Mouse (Mus musculus): ENCODE measurements at regions not wholly inside any gene's neighbourhood (a gene's known extent, or its start where the extent isn't known, plus 50 kb on each side); places are given as distances from the start of the nearest gene placed in this dataset.

DNA sequence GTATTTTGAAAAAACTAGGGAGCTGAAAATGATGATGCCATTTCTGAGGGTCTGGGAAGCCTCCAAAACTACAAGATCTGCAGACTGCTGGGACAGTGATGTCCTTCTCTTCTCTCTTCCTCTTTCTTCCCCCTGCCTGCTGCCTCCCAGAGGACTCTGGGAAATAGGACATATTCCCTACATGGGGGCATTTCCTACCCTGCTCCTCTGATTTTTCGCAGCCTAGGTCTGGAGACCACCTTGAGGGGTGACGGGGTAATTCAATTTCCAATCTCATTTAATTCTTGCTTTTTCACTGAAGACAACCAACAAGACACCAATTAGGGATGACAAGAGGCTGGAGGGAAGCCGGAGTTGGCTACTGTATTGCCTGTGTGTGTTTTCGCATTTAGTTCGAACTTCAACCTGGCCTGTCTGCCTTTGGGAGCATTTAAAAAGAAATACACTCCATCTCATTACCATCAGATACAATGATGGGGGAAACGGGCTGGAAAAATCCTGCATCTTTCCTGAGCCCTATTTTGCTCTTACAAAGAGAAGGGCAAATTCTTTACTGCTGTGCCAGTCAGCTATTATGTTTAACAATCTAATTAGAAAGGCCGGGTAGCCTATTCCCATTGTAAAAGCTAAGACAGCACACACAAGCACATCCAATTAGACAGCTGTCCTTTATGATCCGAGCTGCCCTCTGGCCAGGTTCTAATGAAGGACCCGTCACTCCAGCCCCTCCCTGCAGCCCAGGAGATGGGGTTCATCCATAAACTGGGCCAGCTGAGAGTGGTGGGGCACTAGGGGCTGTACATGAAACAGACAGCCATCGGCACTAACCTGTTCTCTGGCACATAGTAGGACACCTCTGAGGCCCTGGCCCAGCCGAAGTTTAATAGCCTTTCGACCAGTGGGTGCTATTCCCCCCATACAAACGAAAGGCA lies 505.0 kb downstream of the 1700129C05Rik start:
- H3K9me3 ChIP-seq (replicated peaks; ENCODE audit: control insufficient read depth, low read length), result no peaks in the 10 kb centered on the region
- H3K4me3 ChIP-seq (ENCODE audit: low read depth, low read length), result no peak overlapping the region
- no peaks in the 10 kb centered on the region for H3K27me3 ChIP-seq (ENCODE audit: control insufficient read depth, insufficient read depth, low read depth, low read length)
- H3K36me3 ChIP-seq (ENCODE audit: control insufficient read depth, insufficient read depth), result no peaks in the 10 kb centered on the region
- no peak overlapping the region for H3K9ac ChIP-seq (ENCODE audit: low read depth, low read length)
- no peak overlapping the region for H3K27ac ChIP-seq (ENCODE audit: low read length)
- no peak overlapping the region for H3K4me2 ChIP-seq (ENCODE audit: low read depth, low read length)
- H3K4me1 ChIP-seq (ENCODE audit: control insufficient read depth, low read depth, low read length), result no peaks in the 10 kb centered on the region
- ATAC-seq (ENCODE audit: low read depth), result no peak
- WGBS (ENCODE audit: insufficient replicate concordance), result 70% methylated on average over 13 of the region's 13 CpGs

DNA sequence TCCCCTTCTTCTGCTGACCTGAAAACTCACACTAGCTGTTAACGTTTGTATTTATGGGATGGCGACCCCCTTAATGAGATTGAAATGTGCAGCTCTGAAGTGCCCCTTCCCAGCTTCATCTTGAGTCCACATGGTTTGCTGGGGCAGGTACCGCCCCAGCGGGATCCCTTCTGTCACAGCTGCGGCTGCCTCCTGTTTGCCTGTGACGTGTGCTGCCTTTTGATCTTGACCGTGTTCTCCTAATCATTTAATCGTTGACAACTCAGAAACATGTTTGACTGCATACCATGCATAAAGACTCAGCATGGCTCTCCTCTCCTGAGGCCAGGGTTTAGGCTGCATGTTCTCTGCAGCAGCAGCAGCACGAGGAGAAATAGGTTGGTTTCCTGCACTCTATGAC lies 511.5 kb downstream of the 1700129C05Rik start:
- H3K9ac ChIP-seq (ENCODE audit: low read depth, low read length), result no peak overlapping the region
- H3K4me1 ChIP-seq (ENCODE audit: control insufficient read depth, low read depth, low read length), result no peaks in the 10 kb centered on the region
- no peak overlapping the region for H3K4me2 ChIP-seq (ENCODE audit: low read depth, low read length)
- no peaks in the 10 kb centered on the region for H3K27me3 ChIP-seq (ENCODE audit: control insufficient read depth, insufficient read depth, low read depth, low read length)
- no peaks in the 10 kb centered on the region for H3K9me3 ChIP-seq (replicated peaks; ENCODE audit: control insufficient read depth, low read length)
- no peak overlapping the region for H3K4me3 ChIP-seq (ENCODE audit: low read depth, low read length)
- WGBS (ENCODE audit: insufficient replicate concordance), result 51% methylated on average over 9 of the region's 9 CpGs
- no peak overlapping the region for H3K27ac ChIP-seq (ENCODE audit: low read length)
- no peak for ATAC-seq (ENCODE audit: low read depth)
- no peaks in the 10 kb centered on the region for H3K36me3 ChIP-seq (ENCODE audit: control insufficient read depth, insufficient read depth)

DNA sequence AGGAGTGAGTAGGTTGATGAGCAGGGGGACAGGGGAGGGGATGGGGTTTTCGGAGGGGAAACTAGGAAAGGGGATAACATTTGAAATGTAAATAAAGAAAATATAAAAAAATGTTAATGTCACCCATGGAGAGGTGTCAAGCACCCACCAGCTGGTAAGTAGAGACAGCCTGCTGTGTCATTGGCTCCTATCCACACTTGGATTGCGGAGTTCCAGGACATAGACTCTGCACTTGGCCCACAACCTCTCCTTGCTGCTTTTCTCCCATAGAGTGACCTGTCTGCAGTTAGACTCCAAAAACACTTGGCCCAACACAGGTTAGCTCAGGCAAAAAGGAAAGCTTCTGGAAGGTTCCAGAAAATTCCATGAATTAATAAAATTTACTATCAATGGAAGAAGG lies 514.4 kb downstream of the 1700129C05Rik start:
- 59% methylated on average over 2 of the region's 2 CpGs for WGBS (ENCODE audit: insufficient replicate concordance)
- H3K4me1 ChIP-seq (ENCODE audit: control insufficient read depth, low read depth, low read length), result no peaks in the 10 kb centered on the region
- H3K27me3 ChIP-seq (ENCODE audit: control insufficient read depth, insufficient read depth, low read depth, low read length), result no peaks in the 10 kb centered on the region
- no peak overlapping the region for H3K9ac ChIP-seq (ENCODE audit: low read depth, low read length)
- no peaks in the 10 kb centered on the region for H3K9me3 ChIP-seq (replicated peaks; ENCODE audit: control insufficient read depth, low read length)
- H3K4me3 ChIP-seq (ENCODE audit: low read depth, low read length), result no peak overlapping the region
- no peak overlapping the region for H3K4me2 ChIP-seq (ENCODE audit: low read depth, low read length)
- no peak overlapping the region for H3K27ac ChIP-seq (ENCODE audit: low read length)
- ATAC-seq (ENCODE audit: low read depth), result no peak
- no peaks in the 10 kb centered on the region for H3K36me3 ChIP-seq (ENCODE audit: control insufficient read depth, insufficient read depth)

DNA sequence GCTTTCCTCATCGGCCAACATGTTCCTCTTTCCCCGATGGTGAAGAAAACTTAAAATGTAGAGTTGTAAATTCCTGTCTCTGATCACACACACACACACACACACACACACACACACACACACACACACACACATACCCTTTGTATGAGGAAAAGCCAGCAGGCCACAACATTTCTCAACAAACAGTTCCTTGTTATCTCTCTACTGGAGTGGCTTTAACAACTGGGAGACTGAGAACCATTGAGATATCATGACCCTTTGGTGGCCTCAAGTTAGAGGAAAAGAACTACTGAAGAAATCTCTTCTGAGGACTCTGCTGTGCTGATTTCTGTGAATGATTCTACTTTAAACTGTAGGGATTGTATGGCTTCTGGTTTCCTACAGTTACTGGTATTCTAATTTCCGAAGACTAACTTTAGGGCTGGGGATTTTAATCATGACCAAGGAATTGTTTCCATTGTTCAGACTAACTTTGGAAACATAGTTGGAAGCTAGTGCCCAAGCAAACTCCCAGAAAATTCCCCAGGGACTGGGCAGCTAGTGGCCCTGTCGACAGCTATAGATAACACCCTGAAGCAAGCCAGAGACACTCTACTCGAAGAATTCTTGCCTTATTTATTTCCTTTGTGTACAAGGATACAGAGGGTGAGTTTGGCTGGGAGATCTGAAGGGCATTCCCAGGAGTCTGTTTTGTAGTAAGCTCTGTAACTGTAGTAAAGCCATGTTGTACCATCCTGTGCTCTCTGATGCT lies 516.0 kb downstream of the 1700129C05Rik start:
- Histone ChIP-seq H3K4me2 (ENCODE audit: low read depth, low read length) (no peak overlapping the region), H3K27me3 (ENCODE audit: control insufficient read depth, insufficient read depth, low read depth, low read length) (no peaks in the 10 kb centered on the region), H3K4me1 (ENCODE audit: control insufficient read depth, low read depth, low read length) (no peaks in the 10 kb centered on the region), H3K9me3 (replicated peaks; ENCODE audit: control insufficient read depth, low read length) (no peaks in the 10 kb centered on the region), H3K9ac (ENCODE audit: low read depth, low read length) (no peak overlapping the region), H3K27ac (ENCODE audit: low read length) (no peak overlapping the region), H3K4me3 (ENCODE audit: low read depth, low read length) (no peak overlapping the region), H3K36me3 (ENCODE audit: control insufficient read depth, insufficient read depth) (no peaks in the 10 kb centered on the region)
- WGBS (ENCODE audit: insufficient replicate concordance), result 26% methylated on average over 5 of the region's 5 CpGs
- no peak for ATAC-seq (ENCODE audit: low read depth)

DNA sequence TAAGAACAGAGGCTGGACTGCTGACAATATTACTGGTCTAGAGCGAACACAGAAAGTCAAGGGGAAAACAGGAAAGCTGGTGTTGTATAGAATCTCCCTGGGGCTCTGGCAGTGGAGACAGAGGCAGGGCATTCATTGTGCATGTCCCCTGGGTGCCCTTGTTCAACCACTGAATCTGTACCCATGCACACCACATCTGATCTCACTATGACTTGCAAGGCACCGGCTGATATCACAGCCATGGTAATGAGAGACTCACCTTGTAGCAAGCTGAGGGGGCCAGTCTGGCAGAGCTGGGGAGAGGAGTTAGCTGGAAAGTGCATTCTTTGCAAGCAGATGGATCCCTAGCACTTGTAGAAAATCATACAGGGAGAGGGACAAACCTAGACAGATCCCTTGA lies 522.5 kb downstream of the 1700129C05Rik start:
- H3K27me3 ChIP-seq (ENCODE audit: control insufficient read depth, insufficient read depth, low read depth, low read length), result no peaks in the 10 kb centered on the region

DNA sequence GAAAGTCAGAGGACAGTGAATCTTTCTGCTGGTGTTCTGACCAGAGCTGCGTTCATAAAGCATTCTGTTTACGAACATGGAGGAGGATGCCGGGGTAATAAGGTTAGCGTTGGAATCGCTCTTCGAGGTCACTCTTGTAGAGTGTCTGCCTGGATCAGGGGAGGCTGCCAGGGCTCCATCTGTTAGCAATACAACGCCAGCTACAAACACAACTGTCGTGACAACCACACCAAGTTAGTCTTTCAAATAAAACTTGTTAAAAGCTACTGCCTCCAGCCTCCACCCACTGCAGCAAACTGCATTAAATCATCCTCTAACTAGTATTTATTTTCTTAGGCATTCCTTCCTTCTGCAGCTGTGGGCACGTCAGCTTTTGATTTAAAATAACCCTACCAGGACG lies 525.0 kb downstream of the 1700129C05Rik start:
- Histone ChIP-seq H3K4me3 (ENCODE audit: low read depth, low read length) (no peak overlapping the region), H3K27ac (ENCODE audit: low read length) (no peak overlapping the region), H3K36me3 (ENCODE audit: control insufficient read depth, insufficient read depth) (no peaks in the 10 kb centered on the region), H3K4me2 (ENCODE audit: low read depth, low read length) (no peak overlapping the region), H3K9me3 (replicated peaks; ENCODE audit: control insufficient read depth, low read length) (no peaks in the 10 kb centered on the region), H3K4me1 (ENCODE audit: control insufficient read depth, low read depth, low read length) (no peaks in the 10 kb centered on the region), H3K9ac (ENCODE audit: low read depth, low read length) (no peak overlapping the region), H3K27me3 (ENCODE audit: control insufficient read depth, insufficient read depth, low read depth, low read length) (no peaks in the 10 kb centered on the region)
- no peak for ATAC-seq (ENCODE audit: low read depth)
- 49% methylated on average over 10 of the region's 10 CpGs for WGBS (ENCODE audit: insufficient replicate concordance)

More for the DNA sequence above, 522.5 kb downstream of the 1700129C05Rik start:
- no peak for ATAC-seq (ENCODE audit: low read depth)
- WGBS (ENCODE audit: insufficient replicate concordance), result 75% methylated on average over 2 of the region's 2 CpGs
- Histone ChIP-seq H3K9ac (ENCODE audit: low read depth, low read length) (no peak overlapping the region), H3K4me2 (ENCODE audit: low read depth, low read length) (no peak overlapping the region), H3K4me3 (ENCODE audit: low read depth, low read length) (no peak overlapping the region), H3K36me3 (ENCODE audit: control insufficient read depth, insufficient read depth) (no peaks in the 10 kb centered on the region), H3K9me3 (replicated peaks; ENCODE audit: control insufficient read depth, low read length) (no peaks in the 10 kb centered on the region), H3K4me1 (ENCODE audit: control insufficient read depth, low read depth, low read length) (no peaks in the 10 kb centered on the region), H3K27ac (ENCODE audit: low read length) (no peak overlapping the region)

DNA sequence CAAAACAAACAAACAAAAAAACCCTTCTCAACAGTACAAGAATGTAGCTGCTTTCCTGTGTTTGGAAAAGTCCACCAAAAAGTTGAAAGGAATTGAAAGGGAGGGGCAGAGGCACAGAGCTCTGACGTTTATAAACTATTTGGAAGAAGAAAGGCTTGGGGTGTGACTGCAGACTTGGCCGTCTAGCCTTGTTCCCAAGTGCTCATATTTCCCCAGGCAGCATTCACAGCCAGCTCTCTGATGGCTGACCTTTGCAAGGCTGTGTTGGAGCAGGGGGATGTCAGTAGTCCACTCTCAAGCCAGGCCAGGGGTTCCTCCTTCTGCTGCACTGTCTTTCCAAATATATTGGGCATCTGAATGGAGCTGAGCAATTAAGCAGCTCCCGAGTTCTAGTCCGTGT lies 534.5 kb downstream of the 1700129C05Rik start:
- WGBS (ENCODE audit: insufficient replicate concordance), result 47% methylated on average over 4 of the region's 4 CpGs
- no peaks in the 10 kb centered on the region for H3K4me1 ChIP-seq (ENCODE audit: control insufficient read depth, low read depth, low read length)
- no peak for ATAC-seq (ENCODE audit: low read depth)
- no peak overlapping the region for H3K4me2 ChIP-seq (ENCODE audit: low read depth, low read length)
- H3K27me3 ChIP-seq (ENCODE audit: control insufficient read depth, insufficient read depth, low read depth, low read length), result no peaks in the 10 kb centered on the region
- H3K36me3 ChIP-seq (ENCODE audit: control insufficient read depth, insufficient read depth), result no peaks in the 10 kb centered on the region
- no peak overlapping the region for H3K4me3 ChIP-seq (ENCODE audit: low read depth, low read length)
- H3K9ac ChIP-seq (ENCODE audit: low read depth, low read length), result no peak overlapping the region
- no peaks in the 10 kb centered on the region for H3K9me3 ChIP-seq (replicated peaks; ENCODE audit: control insufficient read depth, low read length)
- no peak overlapping the region for H3K27ac ChIP-seq (ENCODE audit: low read length)

DNA sequence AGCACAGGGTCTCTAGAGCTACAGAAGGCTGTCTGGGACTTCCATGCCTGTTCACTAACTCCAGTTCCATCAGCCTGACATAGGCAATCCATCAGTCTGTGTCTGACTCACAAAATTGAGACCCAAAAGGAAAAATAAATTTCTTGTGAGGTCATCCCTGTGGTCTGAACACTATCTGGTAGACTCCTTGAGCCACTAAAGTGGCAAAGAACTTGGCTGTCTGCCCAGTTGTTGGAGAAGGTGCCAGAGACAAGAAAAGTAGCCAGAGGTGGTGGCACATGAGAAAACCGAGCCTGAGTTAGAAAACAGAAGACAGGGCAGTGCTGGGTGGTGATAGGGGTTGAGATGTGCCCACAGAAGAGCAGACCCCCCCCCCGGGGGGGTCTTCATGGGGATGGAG lies 535.0 kb downstream of the 1700129C05Rik start:
- H3K9me3 ChIP-seq (replicated peaks; ENCODE audit: control insufficient read depth, low read length), result no peaks in the 10 kb centered on the region
- H3K36me3 ChIP-seq (ENCODE audit: control insufficient read depth, insufficient read depth), result no peaks in the 10 kb centered on the region
- H3K4me3 ChIP-seq (ENCODE audit: low read depth, low read length), result no peak overlapping the region
- 29% methylated on average over 2 of the region's 2 CpGs for WGBS (ENCODE audit: insufficient replicate concordance)
- no peaks in the 10 kb centered on the region for H3K27me3 ChIP-seq (ENCODE audit: control insufficient read depth, insufficient read depth, low read depth, low read length)
- no peak overlapping the region for H3K27ac ChIP-seq (ENCODE audit: low read length)
- no peaks in the 10 kb centered on the region for H3K4me1 ChIP-seq (ENCODE audit: control insufficient read depth, low read depth, low read length)
- H3K4me2 ChIP-seq (ENCODE audit: low read depth, low read length), result no peak overlapping the region
- ATAC-seq (ENCODE audit: low read depth), result no peak
- no peak overlapping the region for H3K9ac ChIP-seq (ENCODE audit: low read depth, low read length)

DNA sequence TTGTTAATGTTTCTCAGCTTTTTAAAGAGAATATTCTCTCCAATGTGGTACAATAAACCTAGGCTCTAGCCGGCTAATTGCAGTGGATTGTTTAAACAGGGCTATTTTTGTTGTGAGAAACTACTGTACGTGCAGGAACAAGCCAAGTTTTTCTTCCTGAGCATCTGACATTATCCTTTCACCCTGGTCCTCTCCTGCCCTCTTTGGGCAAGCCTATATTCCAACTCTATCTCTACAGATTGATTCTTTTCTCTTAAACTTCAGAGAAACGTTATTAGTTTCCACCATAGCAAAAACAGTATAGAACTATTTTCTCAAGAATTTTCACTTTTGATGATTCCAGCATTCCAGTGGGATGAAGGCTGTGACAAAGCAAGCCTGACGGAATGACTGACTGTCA lies 535.2 kb downstream of the Fgf9 start:
- Histone ChIP-seq H3K9ac (ENCODE audit: low read depth, low read length) (no peak overlapping the region), H3K4me3 (ENCODE audit: low read depth, low read length) (no peak overlapping the region), H3K27me3 (ENCODE audit: control insufficient read depth, insufficient read depth, low read depth, low read length) (no peaks in the 10 kb centered on the region), H3K9me3 (replicated peaks; ENCODE audit: control insufficient read depth, low read length) (no peaks in the 10 kb centered on the region), H3K36me3 (ENCODE audit: control insufficient read depth, insufficient read depth) (no peaks in the 10 kb centered on the region), H3K4me1 (ENCODE audit: control insufficient read depth, low read depth, low read length) (no peaks in the 10 kb centered on the region), H3K27ac (ENCODE audit: low read length) (no peak overlapping the region), H3K4me2 (ENCODE audit: low read depth, low read length) (no peak overlapping the region)
- ATAC-seq (ENCODE audit: low read depth), result no peak
- 53% methylated on average over 4 of the region's 4 CpGs for WGBS (ENCODE audit: insufficient replicate concordance)
